Mouse (Mus musculus): ENCODE data around the gene Atad1. TPM values are rescaled to one million over a fixed set of nuclear protein-coding genes. Genes with fewer than 3 reads are reported as not detected.

Atad1 gene
- polyA plus RNA-seq, 1 experiment = 69.5 TPM

DNA sequence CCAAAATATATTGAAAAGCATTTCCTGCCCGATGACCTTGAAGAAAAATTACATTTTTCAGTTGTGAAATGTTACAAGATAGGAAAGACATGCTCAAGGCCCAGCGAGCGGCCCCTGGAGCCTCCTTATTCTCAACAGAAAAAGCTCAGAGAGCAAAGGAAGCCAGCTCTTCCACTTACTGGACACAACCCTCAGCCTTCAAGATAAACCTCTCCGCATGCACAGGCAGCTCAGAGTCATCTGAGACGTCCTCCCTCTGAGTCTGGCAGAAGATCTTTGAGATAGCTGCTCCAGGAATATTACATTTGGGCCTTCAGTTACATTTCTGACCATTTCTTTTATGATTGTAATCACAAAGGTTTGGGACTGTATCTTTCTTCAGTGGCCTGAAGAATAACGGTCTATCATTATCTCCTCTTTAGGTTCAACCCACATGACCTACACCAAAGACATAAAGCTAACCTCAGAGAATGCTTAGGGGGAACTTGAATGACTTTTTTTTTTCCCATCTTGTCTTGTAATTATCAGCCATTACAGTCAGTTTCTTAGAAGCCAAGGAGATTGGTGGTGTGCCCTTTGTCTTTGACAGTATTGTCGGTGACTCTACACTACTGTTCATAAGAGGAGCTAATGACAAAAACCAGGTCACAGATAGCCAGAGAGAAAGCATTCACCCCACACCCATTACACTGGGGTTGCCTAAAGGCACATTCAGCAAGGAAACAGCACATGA, 85.8 kb downstream of the Atad1 start:
- no peak overlapping the region for H3K27ac ChIP-seq (ENCODE audit: insufficient read depth, low read length)
- no peak overlapping the region for H3K4me3 ChIP-seq (ENCODE audit: insufficient read depth, low read length)
- H3K4me1 ChIP-seq (ENCODE audit: control insufficient read depth, insufficient read depth, low read length) = no peaks in the 10 kb centered on the region
- no peak for TF ChIP-seq CTCF (IDR thresholded peaks at IDR 0.05; ENCODE audit: extremely low read depth, insufficient read depth, low read length)
- no peak for TF ChIP-seq POLR2A (IDR thresholded peaks at IDR 0.05; ENCODE audit: extremely low read depth, insufficient read depth, low read length)

DNA sequence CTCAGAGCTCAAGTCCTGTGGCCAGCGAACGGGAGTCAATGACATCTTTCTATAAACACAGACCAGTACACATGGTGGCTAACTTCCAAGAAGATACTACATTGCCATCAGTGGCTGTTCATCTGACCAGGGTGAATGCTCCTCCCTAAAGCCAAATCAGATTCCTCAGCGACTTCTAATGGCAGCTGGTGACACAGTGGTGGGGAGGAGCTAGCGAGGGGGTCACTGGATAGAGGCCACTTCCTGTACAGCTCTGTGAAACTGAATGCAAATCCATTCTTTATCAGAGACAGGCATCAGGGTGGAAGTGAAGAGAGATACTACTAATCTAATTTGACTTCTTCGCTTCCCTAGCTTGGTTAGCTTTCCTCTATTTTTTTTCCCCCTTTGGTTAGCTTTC, 86.5 kb downstream of the Atad1 start:
- H3K4me1 ChIP-seq (ENCODE audit: control insufficient read depth, insufficient read depth, low read length) = no peaks in the 10 kb centered on the region
- no peak overlapping the region for H3K4me3 ChIP-seq (ENCODE audit: insufficient read depth, low read length)
- TF ChIP-seq CTCF (IDR thresholded peaks at IDR 0.05; ENCODE audit: extremely low read depth, insufficient read depth, low read length) (no peak), POLR2A (IDR thresholded peaks at IDR 0.05; ENCODE audit: extremely low read depth, insufficient read depth, low read length) (no peak)
- no peak overlapping the region for H3K27ac ChIP-seq (ENCODE audit: insufficient read depth, low read length)

DNA sequence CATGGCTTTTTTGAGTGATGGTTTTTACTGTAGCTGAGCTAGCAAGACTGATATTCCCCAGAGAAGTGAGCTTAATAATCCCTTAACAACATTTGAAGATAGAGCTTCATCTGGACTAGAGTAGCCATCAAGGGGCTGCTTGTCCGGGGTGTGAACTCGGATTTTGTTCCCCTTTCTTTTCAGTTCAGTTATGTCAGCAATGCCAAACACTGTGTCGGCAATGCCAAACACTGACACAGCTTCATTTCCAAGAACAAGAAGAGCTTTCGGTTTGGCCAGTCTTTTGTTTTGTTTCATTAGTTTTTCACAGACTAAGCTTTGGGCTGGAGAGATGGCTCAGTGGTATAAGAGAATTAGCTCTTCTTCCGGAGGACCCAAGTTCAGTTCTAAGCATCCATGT, 88.5 kb downstream of the Atad1 start:
- no peak for TF ChIP-seq CTCF (IDR thresholded peaks at IDR 0.05; ENCODE audit: extremely low read depth, insufficient read depth, low read length)
- TF ChIP-seq POLR2A (IDR thresholded peaks at IDR 0.05; ENCODE audit: extremely low read depth, insufficient read depth, low read length) = no peak
- H3K4me3 ChIP-seq (ENCODE audit: insufficient read depth, low read length) = no peak overlapping the region
- no peak overlapping the region for H3K27ac ChIP-seq (ENCODE audit: insufficient read depth, low read length)

DNA sequence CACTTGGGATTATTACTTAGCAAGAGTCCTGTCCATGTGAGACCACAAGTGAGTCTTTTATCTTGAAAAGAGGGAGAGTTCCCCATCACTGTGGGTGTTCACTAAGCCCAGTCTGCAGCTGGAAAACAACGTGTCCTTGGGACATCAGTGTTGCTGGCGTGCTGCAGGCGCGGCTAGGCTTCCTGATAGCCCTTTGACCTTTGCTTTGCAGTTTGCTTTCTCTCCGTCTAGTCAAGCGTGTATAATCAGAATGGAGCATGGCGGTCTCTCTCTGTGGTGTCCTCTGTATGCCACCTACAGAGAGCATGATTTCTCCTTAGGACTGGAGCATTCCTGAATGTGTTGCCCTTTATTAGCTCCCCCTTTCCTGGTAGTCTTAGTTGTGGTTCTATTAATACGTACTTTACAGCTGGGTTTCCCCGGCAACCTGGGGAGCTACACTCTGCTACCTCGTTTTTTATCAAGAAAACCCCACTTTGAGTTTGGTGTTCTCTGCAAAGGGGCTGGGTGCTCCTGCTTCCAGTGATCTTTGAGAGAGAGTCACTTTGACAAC, 91.5 kb downstream of the Atad1 start:
- no peak overlapping the region for H3K4me3 ChIP-seq (ENCODE audit: insufficient read depth, low read length)
- no peaks in the 10 kb centered on the region; the same call in 1 of the 2 replicates for H3K4me1 ChIP-seq (ENCODE audit: control insufficient read depth, insufficient read depth, low read length)
- TF ChIP-seq POLR2A (IDR thresholded peaks at IDR 0.05; ENCODE audit: extremely low read depth, insufficient read depth, low read length) (no peak), CTCF (IDR thresholded peaks at IDR 0.05; ENCODE audit: extremely low read depth, insufficient read depth, low read length) (no peak)
- H3K27ac ChIP-seq (ENCODE audit: insufficient read depth, low read length) = no peak overlapping the region

More for the DNA sequence above, 88.5 kb downstream of the Atad1 start:
- H3K4me1 ChIP-seq (ENCODE audit: control insufficient read depth, insufficient read depth, low read length) = no peaks in the 10 kb centered on the region; the same call in 1 of the 2 replicates

DNA sequence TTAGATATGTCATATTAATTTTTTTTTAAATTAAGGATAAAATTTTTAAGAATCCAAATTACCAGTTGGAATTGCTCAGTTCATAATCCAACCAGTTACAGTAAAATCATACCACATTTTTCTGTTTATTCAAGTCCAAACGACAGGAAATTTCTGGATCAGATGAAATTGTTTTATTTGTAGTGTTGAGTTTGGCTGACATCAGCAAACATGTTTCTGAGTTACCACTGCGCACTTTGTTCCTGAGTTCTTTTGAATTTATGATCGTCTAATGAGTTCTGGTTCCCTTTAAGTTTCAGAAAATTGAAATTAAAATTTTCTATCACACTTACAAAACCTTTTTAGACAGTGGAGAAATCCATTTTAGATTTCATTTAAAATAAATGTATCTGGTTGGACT, 93.2 kb downstream of the Atad1 start:
- H3K4me1 ChIP-seq (ENCODE audit: control insufficient read depth, insufficient read depth, low read length) = no peaks in the 10 kb centered on the region; the same call in 1 of the 2 replicates
- no peak overlapping the region for H3K4me3 ChIP-seq (ENCODE audit: insufficient read depth, low read length)
- TF ChIP-seq CTCF (IDR thresholded peaks at IDR 0.05; ENCODE audit: extremely low read depth, insufficient read depth, low read length) (no peak), POLR2A (IDR thresholded peaks at IDR 0.05; ENCODE audit: extremely low read depth, insufficient read depth, low read length) (no peak)
- no peak overlapping the region for H3K27ac ChIP-seq (ENCODE audit: insufficient read depth, low read length)

DNA sequence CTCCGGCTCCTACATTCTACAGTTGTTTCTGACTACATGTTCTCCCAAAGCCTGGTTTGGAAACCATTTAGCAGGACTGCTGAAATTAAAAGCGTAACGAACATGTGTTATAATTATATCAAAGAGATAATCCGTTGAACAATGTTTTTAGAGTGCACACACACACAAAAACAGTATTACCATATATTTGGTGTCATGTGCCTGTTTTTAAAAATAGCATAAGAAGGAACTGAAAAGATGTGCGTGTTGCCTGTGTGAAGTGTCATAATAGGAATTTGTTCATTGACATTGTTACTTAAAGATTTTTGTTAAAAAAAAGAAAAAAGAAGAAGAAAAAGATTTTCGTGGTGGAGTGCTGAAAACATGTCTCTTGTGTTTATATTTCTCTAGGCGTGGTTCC, 93.6 kb downstream of the Atad1 start:
- Histone ChIP-seq H3K27ac (ENCODE audit: insufficient read depth, low read length) (no peak overlapping the region), H3K4me1 (ENCODE audit: control insufficient read depth, insufficient read depth, low read length) (no peaks in the 10 kb centered on the region; the same call in 1 of the 2 replicates), H3K4me3 (ENCODE audit: insufficient read depth, low read length) (no peak overlapping the region)
- TF ChIP-seq CTCF (IDR thresholded peaks at IDR 0.05; ENCODE audit: extremely low read depth, insufficient read depth, low read length) = no peak
- no peak for TF ChIP-seq POLR2A (IDR thresholded peaks at IDR 0.05; ENCODE audit: extremely low read depth, insufficient read depth, low read length)

DNA sequence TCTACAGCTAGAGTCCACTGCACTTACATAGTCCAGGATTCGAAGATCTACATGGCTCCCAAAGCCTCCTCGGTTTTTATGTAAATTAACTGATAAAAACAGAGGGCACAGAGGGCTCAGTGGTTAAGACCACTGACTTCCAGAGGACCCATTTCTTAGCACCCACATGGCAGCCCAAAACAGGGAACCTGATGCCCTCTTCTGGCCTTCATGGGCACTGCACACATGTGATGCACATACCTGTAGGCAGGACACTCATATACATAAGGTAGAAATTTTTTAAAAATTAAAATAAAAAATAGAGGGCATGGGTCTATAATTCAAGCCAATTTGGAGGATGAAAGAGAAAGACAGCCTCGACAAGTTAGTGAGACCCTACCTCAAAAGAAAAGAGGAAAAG, 95.9 kb downstream of the Atad1 start:
- no peak for TF ChIP-seq POLR2A (IDR thresholded peaks at IDR 0.05; ENCODE audit: extremely low read depth, insufficient read depth, low read length)
- TF ChIP-seq CTCF (IDR thresholded peaks at IDR 0.05; ENCODE audit: extremely low read depth, insufficient read depth, low read length) = no peak
- no peak overlapping the region for H3K4me3 ChIP-seq (ENCODE audit: insufficient read depth, low read length)
- no peaks in the 10 kb centered on the region; the same call in 1 of the 2 replicates for H3K4me1 ChIP-seq (ENCODE audit: control insufficient read depth, insufficient read depth, low read length)

DNA sequence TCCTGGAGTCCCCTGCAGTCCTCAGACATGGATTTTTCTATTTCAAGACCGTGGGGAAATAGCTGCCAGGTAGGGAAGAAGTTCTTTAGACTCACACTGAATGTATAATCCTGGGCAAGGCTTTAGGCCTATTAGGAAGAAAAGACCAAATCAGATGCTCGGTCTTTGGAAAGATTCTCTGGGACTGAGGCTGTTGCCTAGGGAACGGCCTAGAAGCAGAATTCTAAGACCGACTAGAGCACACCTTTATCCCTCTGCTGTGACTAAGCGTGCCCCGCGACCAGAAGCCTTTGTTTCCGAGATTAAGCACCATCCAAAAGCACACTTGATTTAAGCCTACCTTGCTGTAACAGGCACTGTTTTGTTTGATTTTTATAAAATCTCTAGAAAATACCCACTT, 97.6 kb downstream of the Atad1 start:
- no peak overlapping the region for H3K4me3 ChIP-seq (ENCODE audit: insufficient read depth, low read length)

More for the DNA sequence above, 95.9 kb downstream of the Atad1 start:
- no peak overlapping the region for H3K27ac ChIP-seq (ENCODE audit: insufficient read depth, low read length)

DNA sequence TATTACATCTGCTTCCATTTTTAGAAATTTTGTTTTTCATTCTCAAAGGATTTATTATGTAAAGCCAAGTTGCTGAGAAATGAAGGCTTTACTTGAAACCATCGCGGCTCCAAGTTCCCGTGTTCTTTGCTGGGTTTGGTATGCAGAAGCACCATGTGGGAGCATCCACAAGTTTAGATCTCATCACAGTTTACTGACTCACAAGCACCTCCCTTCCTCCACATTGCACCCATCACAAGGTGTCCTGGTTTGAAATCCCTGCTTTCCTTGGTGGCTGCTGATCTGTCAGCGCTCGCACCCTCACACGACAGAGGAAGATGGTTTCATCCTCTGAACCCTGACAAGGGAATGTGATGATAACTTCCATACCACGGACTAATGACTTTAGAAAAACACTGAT, 98.1 kb downstream of the Atad1 start:
- Histone ChIP-seq H3K4me3 (ENCODE audit: insufficient read depth, low read length) (no peak overlapping the region), H3K27ac (ENCODE audit: insufficient read depth, low read length) (no peak overlapping the region), H3K4me1 (ENCODE audit: control insufficient read depth, insufficient read depth, low read length) (no peaks in the 10 kb centered on the region)
- TF ChIP-seq POLR2A (IDR thresholded peaks at IDR 0.05; ENCODE audit: extremely low read depth, insufficient read depth, low read length) = no peak
- TF ChIP-seq CTCF (IDR thresholded peaks at IDR 0.05; ENCODE audit: extremely low read depth, insufficient read depth, low read length) = no peak

More for the DNA sequence above, 97.6 kb downstream of the Atad1 start:
- Histone ChIP-seq H3K4me1 (ENCODE audit: control insufficient read depth, insufficient read depth, low read length) (no peaks in the 10 kb centered on the region), H3K27ac (ENCODE audit: insufficient read depth, low read length) (no peak overlapping the region)
- TF ChIP-seq CTCF (IDR thresholded peaks at IDR 0.05; ENCODE audit: extremely low read depth, insufficient read depth, low read length) (no peak), POLR2A (IDR thresholded peaks at IDR 0.05; ENCODE audit: extremely low read depth, insufficient read depth, low read length) (no peak)
